Mouse (Mus musculus): ENCODE data around the gene Adh6b.
"Not testable (repeated sequence)": the region's sequence is repeated elsewhere in the genome, so short reads cannot be mapped to it uniquely, and the experiment has no call there.

Gene Adh6b

DNA sequence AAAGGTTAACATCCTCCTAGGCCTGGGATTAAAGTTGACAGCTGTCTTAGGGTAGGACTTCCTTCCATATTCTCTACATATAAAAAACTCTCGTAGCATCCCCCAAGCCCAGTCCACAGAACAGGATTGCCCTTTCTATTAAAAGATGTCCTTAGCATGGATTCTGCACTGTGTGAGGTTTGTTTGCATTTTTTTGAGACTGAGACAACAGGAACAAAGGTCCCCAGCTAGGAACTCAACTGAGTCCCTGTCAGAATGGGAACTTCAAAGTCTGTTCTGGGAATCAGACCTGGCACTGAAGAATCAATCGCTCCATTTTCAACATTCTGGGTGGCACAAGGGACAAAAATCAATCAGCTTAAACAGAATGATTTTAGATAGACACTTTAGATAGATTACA lies 21.3 kb downstream of the Adh6b start:
- no peak for DNase-seq

DNA sequence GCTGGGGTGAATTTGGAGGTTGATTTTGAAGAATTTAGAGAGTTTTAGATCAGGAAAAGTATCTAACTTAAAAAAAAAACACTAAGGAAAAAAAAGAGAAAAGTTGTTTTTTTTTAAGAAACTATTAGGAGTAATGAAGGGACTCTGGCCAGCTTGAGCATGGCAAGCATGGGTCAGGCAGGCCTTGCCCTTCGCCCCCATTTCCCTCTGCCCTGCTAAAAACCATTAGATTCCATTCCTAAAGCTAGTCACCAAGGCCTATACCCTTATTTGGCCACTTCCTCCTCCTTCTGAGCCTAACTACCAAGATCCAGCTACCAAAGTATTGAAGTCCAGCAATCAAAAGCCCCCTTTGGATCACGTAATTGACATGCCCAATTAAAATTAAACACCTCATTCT lies 24.6 kb downstream of the Adh6b start:
- no peak for DNase-seq

DNA sequence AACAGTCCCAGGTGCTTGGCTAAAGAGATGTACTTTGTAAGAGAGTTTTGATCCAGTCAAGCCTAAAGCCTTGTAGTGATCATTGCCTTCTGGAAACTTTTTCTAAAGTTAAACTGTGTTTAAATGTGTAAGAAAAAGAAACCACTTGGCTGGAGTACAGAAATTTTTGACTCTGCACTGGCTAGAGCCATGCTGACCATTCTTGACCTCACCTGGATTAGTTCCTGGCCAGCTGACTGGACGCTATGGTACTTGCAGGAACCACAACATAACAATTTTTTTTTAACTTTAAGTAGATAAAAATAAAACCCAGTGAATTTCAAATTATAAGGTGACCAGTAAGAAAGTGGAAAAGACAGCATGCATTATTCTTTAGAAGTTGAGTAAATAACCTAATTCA lies 28.0 kb downstream of the Adh6b start:
- DNase-seq, result no peak

DNA sequence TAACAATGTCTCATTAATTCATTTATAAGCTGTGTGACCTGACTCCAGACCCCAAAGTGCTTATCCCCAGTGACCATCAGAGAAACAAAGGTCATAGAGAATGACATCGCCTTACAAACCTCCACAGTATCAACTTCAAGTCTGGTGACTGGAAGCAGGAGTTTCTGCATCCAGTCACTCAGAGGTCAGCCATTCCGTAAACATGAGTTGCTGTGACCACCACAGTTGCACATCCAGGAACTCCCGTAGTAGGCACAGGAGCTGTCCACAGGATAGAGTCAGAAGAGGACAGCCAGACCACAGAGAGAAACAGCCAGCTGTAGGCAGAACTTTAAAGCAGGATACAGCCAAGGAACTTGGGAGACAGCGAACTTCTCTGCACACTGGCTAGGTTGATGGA lies 28.7 kb downstream of the Adh6b start:
- not testable (repeated sequence) for DNase-seq

DNA sequence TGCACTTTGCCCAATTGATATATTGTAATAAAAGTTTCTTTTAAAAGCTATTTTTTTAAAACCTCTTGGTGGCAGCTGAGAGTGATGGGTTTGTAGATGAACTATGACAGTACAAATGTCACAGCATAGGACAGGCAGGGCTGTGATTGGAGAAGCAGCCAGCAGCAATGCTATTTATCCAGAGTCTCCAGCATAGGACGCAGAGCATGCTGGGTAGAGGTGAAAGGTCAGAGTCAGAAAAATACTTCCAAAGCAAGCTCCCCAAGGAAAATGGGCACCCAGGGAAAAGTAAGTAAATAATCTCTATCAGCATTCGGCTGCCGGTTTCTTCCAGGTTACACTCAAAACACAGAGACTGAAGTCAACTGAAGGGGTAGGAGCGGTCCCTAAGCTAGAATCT lies 32.3 kb downstream of the Adh6b start:
- no peak for DNase-seq

DNA sequence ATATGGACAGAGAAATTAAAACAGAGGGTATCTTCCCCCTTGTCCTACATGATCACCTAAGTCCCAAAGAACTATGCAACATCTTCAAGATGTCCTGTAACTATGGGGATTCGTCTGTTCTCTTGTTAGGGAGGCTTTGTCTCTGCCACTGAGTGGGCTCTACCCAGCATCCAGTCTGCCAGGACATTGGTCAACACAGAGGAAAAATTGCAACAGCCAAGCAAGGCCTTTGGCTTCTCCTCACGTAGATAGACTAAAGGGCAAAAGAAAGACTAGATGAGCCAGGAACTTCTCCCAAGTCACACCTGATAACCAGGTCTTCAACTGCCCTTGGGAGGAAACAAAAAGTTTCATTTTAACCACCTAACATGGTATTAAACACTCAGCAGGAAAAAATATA lies 33.6 kb downstream of the Adh6b start:
- DNase-seq, result no peak

DNA sequence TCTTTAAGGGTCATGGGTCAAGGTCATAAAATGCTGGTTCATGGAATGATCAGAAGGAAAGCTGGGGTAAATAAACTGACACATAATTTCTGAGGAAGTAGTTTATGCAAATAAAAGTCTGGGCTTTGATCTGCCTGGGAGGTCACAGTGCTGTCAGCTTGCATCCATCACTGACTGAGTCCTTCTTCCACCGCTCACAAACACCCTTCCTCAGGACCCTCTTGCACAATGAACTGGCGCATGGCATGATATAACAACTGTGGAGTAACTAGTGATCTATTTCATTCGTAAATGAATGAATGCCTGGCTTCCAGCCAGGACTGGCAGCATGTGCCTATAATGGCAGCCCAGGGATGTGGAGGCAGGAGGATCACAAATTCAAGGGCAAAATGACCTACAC lies 39.6 kb downstream of the Adh6b start:
- DNase-seq, result no peak

DNA sequence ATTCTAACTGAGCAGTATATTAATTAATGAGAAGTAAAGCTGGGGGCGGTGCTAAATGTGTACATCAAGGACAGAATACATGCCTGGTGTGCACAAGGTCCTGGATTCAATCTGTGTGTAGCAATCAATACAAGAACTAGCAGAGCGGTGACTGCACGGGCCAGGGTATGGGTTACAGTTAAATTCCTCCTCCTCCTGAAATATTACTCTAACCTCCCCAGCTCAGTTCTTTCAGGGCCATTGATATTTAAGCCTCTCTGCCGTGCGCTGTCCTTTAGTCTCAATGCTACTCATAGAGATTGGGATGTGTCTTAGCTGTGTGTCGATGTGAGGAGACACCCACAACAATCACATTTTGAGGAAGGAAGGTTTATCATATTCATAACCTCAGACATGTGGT lies 45.6 kb downstream of the Adh6b start:
- no peak for DNase-seq

DNA sequence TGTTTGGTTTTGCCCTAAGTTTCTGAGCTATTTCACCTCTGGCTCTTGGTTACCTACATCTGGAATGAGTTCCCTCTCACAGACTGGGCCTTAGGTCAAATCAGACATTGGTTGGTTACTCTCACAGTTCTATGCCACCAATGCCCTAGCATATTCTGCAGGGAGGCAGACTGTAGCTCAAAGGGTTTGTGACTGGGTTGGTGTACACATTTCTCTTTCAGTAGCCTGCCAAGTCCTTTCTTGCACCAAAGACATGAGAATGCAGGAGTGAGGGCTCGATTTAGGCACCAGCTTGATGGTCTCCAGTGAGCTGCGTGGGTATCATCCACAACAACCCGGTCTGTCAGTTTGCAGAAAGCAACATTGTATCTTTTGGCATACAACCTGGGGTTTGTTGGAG lies 63.3 kb downstream of the Adh6b start:
- no peak for DNase-seq

DNA sequence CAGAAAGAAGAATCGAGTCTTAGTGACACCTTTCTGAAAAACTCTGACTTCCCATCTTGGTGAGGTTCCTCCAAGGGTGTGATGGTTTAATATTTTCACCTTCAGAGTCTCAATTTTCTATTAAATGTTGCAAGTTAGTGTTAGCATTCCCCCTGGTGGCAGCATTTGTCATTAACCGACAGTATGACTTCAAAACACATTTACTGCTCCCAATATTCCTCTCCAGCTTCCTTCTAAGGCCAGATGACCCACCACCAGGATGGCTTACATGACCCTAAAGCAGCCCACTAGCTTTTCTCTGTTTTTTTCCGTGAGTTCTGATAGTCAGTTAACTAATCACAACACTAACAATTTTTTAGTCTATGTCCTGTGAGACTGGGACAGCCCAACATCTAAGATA lies 63.8 kb downstream of the Adh6b start:
- DNase-seq, result peak; percentile 53

DNA sequence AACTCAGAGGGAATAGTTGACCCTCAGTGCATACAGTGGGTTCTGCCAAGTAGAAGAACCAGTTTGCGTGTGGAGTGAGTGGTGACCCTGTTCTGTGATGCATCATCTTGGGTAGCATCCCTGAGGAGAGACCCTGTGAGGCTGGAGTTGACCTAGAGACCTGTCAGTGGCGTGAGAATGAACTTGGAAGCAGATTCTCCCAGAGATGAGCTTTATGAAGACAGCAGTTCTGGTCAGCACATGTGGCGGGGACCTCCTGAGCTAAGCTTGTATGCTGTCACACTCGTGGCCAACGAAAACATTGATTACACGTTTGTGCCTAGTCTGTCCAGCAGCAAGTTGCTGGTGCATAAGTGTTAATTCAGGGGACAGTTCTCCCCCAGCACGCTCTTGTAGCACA lies 64.3 kb downstream of the Adh6b start:
- no peak for DNase-seq

DNA sequence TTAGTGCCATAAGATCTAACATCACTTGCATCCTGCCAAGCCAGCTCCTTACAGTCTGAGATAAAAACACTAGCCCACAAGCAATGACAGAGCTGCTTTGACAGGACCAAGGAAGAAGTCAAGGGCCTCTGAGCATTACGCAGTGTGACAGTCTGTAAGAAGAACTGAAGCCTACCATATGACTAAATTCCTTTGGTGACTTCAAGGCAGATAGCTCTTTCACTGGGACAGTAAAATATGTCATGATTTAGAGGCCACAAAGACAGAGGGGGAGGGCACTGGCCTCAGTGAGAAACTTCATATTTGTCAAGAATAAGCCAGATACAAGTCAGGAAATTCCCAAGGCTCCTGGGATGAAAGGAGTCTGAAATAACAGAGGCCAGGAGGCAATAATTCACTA lies 66.3 kb downstream of the Adh6b start:
- no peak for DNase-seq

Measured in kidney, adult 18-20 months (tissue).